Mouse (Mus musculus): ENCODE measurements at regions not wholly inside any gene's neighbourhood (a gene's known extent, or its start where the extent isn't known, plus 50 kb on each side); places are given as distances from the start of the nearest gene placed in this dataset.

DNA sequence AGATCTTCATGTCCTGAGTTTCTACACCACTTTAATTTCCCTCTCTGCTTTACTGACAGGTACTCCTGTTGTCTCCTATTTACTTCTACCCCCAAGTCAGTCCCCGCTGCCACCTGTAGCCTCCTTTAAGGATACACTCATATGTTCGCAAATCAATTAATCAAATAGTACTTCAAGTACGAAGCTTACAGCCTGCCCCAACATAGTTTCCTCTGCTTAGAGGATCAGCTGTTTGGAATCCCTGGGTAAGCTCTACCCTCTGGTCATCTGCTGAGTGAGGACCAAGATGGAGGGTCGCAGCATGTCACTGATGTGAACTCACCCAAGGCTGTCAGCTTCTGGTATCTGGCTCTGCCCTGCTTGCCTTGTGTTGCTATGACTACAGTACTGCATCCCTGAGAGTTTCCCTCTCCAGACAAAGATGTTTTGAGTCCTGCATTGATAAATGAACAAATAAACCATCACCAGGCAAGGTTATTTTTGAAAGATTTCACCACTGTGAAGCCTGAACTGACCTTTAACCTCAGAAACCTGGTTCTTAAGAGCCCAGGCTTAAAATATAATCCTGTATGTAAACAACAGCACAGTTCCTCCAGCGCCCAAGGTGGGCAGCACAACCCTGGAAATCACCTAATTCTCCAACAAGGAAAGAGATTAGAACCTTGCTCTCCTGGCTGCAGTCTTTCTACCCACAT lies 159.6 kb upstream of the Foxq1 start:
- TF ChIP-seq CTCF (IDR thresholded peaks at IDR 0.05; ENCODE audit: low read depth, low read length) (no peak), GATA1 (IDR thresholded peaks at IDR 0.05; ENCODE audit: borderline replicate concordance, low read length) (no peak), TAL1 (conservative IDR thresholded peaks at IDR 0.05; ENCODE audit: low read depth, low read length) (no peak), GATA2 (IDR thresholded peaks at IDR 0.05; ENCODE audit: borderline replicate concordance, low read depth, low read length) (no peak), POLR2AphosphoS5 (IDR thresholded peaks at IDR 0.05; ENCODE audit: insufficient replicate concordance, low read depth, low read length) (no peak)
